Mouse (Mus musculus) stomach, adult 2 months (tissue): ENCODE results near the gene Timm23. TPM values are rescaled to one million over a fixed set of nuclear protein-coding genes. Genes with fewer than 3 reads are reported as not detected.

Source experiments
- polyA plus RNA-seq: library from polyadenylated mRNA; depleted of rRNA; stranded (reverse); fragments of >200 nt; gene quantifications from 2 replicates; pipeline ENCODE4 v1.2.3, GENCODE M21; 2012; rRNA removed

Gene Timm23
- polyA plus RNA-seq = 67.3 and 102 TPM in 2 replicates

GRCm38 (mm10) chr14:32201791-32202451, at the start of gene Timm23, which contains the start of gene Parg:
Timm23 (minus strand) TSS chr14:32201898.
Parg (plus strand) TSS chr14:32201949.

DNA sequence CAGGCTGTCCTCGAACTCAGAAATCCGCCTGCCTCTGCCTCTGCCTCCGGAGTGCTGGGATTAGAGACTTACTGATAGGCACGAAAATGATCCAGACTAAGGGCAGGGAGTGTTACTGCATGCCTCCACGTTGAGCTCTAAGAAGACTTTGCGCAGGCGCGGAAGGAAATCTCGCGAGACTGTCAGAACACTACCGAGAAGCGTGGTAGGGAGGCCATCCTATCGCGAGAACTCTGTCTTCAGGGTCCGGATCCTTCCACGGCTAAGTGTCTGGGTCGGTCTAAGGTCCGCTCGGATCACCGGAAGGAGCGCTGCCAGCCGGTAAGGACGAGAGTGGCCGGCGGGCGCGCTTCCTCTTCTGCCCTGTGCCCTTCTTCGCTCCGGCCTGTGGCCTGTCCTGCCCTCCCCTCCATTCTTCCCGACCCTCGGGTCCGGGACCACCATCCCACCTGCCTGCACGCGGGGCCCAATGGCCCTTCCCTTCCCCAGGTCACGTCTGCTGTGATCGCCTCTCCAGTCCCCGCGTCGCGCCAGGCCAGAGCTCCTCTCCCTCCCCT, 41.9 kb downstream of the Timm23 start, which contains the start of gene Ncoa4:
TSS of gene Ncoa4 (plus strand) at position 176 of the 557 bp plus-strand sequence.

GRCm38 (mm10) chr14:32141723-32142122, 60.0 kb downstream of the Timm23 start, which contains the start of gene Msmb:
Msmb (plus strand) TSS chr14:32142023.

Other genes with a start within 250 kb of the Timm23 start
- 1.4 and 2.1 TPM in 2 replicates for gene Galnt15, start 172.9 kb downstream of the Timm23 start, polyA plus RNA-seq
- gene Oxnad1, start 116.5 kb downstream of the Timm23 start, polyA plus RNA-seq = 10.4 and 11.7 TPM in 2 replicates
- 6.7 and 9.1 TPM in 2 replicates for gene Dph3, start 116.2 kb downstream of the Timm23 start, polyA plus RNA-seq
- gene Msmb, start 59.9 kb downstream of the Timm23 start, polyA plus RNA-seq = not detected in 2 replicates
- 8.0 and 10.3 TPM in 2 replicates for gene Ncoa4, start 42.0 kb downstream of the Timm23 start, polyA plus RNA-seq
- 1.3 and 1.7 TPM in 2 replicates for gene Parg, start 51 bp upstream of the Timm23 start, polyA plus RNA-seq
- 0.74 and 0.84 TPM in 2 replicates for gene Ogdhl, start 120.1 kb upstream of the Timm23 start, polyA plus RNA-seq
- gene 1700024G13Rik, start 186.5 kb upstream of the Timm23 start, polyA plus RNA-seq = not detected in 2 replicates